Mouse (Mus musculus): ENCODE results near the gene Ano8.
"Not testable (repeated sequence)": the region's sequence is repeated elsewhere in the genome, so short reads cannot be mapped to it uniquely, and the experiment has no call there.

Gene Ano8

DNA sequence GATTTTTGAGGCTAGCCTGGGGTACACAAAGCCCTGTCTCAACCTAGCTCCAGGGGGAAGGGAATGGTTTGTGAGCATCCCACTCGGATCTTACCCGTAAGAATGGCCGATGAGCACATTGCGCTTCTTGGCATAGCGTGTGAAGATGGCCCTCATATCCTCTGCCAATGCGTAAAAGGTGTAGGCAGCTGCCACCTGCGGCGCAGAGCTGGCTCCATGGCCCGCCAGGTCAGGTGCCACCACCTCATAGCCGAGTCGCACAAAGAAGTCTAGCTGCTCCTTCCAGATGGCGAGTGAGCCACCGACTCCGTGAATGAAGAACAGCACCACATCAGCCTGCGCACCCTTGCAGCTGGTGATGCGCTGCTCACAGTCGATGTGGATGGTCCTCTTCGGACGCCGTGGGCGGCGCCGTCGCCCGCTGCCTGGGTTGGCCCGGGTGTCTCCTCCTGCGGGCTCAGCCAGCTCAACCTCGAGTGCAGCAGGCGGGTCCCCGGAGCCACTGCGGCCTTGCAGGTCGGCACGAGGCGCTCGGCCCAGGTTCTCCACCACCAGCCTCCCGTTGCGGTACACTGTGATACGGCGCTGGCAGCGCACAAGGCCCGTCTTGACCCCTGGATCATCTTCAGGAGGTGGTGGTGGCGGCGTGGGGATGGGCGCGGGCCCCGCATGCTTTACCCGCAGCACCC is 24.5 kb downstream of the Ano8 start:
- in situ Hi-C loops (cut with MboI; ENCODE audit: low pct_unique_long_range_greater_than_20kb in 1 of 2, low sequenced_read_pairs in 2 of 2, unreplicated experiment in 1 of 2), result no loop called here

DNA sequence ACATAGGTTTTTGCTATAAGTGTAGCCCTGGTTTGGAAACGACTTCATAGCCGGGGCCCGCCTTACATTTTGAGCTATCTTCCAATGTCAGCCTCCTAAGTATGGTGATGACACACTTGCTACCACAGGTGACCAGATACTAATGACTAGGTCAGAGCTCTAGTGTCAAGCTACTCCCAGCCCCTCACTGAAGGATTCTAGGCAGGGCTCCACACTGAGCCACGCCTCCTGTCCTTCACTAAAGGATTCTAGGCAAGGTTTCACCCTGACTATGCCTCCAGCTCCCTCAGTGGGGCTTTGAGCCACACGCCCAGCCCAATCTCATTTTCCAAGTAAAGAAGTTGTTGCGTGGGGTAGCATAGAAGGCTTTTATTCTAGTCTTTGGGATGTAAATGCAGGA is 25.0 kb downstream of the Ano8 start:
- in situ Hi-C loops (cut with MboI; ENCODE audit: low pct_unique_long_range_greater_than_20kb in 1 of 2, low sequenced_read_pairs in 2 of 2, unreplicated experiment in 1 of 2), result no loop called here

DNA sequence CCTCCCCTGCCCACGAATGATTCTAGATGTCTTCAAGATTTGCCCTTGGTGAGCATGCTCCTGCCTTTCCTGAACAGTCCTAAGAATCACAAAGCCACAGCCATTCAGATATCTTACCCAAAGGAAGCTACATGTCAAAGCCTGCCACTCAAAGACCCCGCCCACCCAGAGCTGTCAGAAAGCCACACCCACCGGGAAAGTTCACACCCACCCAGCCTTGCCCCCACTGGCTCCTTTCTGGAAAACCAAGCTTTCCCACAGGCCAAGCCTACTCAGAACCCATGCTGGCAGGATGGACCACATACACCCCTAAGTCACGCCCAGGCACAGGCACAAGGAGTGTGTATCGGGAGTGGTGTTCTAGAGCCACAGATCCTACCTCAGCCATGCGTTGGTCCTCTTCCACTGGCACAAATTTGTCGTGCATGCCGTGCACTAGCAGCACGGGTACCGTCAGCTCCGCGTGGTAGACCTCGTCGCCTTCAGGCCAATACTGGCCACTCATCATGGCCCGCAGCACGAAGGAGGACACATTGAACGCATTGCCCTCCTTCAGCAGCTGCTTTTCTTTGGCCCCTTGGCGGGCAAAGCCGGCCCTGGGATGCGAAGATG is 28.0 kb downstream of the Ano8 start:
- in situ Hi-C loops (cut with MboI; ENCODE audit: low pct_unique_long_range_greater_than_20kb in 1 of 2, low sequenced_read_pairs in 2 of 2, unreplicated experiment in 1 of 2), result no loop called here

DNA sequence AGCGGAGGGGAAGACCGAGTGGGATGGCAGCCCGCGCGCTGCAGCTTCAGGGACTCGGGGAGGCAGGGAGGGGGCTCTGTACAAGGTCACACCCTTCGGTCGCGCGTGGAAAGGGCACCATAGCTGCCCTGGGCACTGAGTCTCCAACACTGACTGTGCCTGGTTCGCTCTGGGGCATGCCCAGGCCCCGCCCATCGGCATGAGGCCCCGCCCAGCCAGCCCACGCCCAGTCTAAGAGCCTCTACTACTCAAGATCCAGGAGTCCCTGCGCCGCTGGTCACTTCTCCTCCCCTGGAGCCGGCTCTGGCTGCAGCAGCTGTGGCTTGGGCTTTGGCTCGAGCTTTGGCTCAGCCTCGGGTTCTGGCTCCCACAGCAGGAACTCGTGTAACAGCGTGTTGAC is 28.9 kb downstream of the Ano8 start:
- in situ Hi-C loops (cut with MboI; ENCODE audit: low pct_unique_long_range_greater_than_20kb in 1 of 2, low sequenced_read_pairs in 2 of 2, unreplicated experiment in 1 of 2), result no loop called here

DNA sequence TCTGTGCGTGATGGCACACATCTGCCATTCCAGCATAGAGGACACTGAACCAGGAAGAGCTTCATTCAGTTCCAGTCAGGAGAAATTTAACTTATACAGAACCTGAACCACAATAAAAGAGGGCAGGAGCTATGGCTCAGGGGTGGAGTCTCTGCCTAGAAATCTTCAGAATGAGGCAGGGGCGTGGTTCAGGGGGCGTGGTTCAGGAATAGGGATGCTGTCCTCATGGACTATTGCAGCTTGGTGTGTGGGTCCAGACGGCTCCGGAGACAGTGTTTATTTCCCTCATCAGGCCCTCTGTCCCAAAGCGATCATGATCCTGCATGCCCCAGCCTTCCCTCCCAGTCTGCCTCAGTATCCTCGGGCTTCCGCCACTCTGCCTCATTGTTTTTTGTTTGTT is 31.1 kb downstream of the Ano8 start:
- in situ Hi-C loops (cut with MboI; ENCODE audit: low pct_unique_long_range_greater_than_20kb in 1 of 2, low sequenced_read_pairs in 2 of 2, unreplicated experiment in 1 of 2), result no loop called here

DNA sequence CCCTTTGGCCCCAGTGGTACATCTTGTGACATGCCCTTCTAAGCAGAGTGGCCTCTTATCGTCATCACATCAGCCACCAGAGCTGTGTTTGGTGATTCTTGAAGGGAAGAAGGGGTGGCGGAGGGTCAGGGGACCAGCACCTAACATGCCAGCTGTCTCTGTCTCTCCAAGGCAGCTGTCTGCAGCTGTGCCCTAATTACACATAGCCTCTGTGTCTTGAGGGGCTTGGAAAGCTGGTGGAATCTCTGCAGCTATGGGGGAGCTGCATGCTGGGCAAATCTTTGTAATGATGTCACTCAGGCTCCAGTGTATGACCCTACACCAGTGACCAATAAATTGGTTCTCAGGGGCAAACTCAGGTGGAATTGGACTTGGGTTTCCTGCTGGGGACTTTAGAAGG is 33.1 kb downstream of the Ano8 start:
- in situ Hi-C loops (cut with MboI; ENCODE audit: low pct_unique_long_range_greater_than_20kb in 1 of 2, low sequenced_read_pairs in 2 of 2, unreplicated experiment in 1 of 2), result no loop called here

DNA sequence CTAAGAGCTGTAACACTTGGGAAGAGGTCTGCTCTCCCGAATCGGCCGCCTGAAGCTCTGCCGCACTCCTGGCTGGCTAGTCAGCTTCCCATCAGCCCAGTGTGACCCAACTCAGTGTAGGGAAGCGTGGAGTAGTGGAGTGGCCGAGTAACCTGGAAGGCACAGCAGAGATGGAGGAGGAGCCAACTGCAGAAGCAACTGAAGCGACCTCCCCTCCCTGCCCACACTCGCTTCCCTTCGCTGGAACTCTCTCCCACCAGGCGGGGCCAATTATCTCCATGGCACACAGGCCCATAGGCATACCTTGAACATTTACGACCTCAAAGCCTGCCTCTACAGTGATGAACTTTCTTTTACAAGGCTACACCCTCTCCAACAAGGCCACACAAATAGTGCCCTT is 34.0 kb downstream of the Ano8 start:
- in situ Hi-C loops (cut with MboI; ENCODE audit: low pct_unique_long_range_greater_than_20kb in 1 of 2, low sequenced_read_pairs in 2 of 2, unreplicated experiment in 1 of 2), result no loop called here

DNA sequence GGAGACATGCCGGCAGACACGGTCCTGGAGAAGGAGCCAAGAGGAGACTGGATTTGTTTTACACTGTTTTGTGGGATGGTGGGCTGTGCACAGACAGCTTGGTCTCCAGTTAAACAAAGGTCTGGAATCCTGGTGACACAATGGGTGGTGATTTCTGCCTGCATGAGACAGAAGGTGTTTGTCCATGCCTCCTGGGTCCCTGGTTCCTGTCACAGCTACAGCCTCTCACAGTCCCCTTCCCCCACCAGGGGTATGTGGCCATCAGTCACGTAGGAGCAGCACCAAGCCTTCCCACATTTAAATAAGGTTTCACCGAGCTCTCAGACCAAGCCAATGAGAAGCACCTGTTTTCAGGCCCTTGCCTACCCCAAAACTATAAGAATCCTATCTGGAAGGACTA is 34.4 kb downstream of the Ano8 start:
- in situ Hi-C loops (cut with MboI; ENCODE audit: low pct_unique_long_range_greater_than_20kb in 1 of 2, low sequenced_read_pairs in 2 of 2, unreplicated experiment in 1 of 2), result no loop called here

DNA sequence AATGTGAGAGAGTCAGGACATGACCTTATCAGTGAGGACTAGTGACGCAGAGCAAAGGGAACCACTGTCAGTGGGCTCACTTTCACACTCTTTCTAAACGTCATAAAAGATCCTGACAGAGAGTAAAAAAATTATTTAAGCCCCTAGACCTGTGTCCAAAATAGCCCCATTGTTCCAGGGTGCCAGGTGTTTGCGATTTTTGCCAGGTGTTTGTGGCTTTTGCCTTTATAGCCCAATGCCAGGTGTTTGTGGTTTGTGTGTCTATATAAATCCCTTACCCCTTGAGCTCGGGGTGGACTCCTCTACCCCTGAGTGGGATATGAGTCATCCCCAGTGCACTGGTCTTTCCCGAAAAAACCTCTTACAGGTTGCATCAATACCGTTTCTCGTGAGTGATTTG is 40.7 kb downstream of the Ano8 start:
- in situ Hi-C loops (cut with MboI; ENCODE audit: low pct_unique_long_range_greater_than_20kb in 1 of 2, low sequenced_read_pairs in 2 of 2, unreplicated experiment in 1 of 2), result no loop called here

DNA sequence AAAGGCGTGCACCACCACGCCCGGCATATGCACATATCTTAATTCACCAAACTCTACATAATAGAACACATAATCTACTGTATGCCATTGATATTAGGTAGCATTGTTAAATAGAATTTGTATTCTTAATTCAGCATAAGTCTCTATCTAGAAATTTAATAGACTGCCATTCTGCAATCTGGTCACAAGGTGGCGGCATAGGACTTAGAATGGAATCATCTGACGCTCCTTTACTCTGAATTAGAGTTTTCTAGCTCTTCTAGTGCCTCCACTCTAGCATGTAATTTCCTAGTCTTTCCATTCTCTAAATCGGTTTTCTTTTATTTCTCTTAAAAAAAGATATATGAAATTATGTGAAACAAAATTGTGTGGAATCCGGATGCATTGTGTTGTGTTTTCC is 44.4 kb downstream of the Ano8 start:
- in situ Hi-C loops (cut with MboI; ENCODE audit: low pct_unique_long_range_greater_than_20kb in 1 of 2, low sequenced_read_pairs in 2 of 2, unreplicated experiment in 1 of 2), result loop anchor here in 1 of 2 experiments (5.0 kb wide), 1 partner anchor 81 kb away; no protein-coding TSS in a partner anchor

DNA sequence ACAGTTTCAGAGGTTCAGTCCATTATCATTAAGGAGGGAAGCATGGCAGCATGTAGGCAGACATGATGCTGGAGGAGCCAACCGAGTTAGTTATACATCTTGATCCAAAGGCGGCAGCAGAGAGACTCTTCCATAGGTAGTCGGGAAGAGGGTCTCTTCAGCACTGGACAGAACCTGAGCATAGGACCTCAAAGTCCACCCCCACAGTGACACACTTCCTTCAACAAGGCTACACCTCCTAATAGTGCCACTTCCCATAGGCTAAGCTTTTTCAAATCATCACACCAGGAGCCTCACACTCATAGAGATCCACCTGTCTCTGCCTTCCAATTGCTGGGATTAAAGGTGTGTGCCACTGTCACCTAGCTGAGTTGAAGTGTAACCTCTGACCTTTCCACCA is 48.7 kb downstream of the Ano8 start:
- in situ Hi-C loops (cut with MboI; ENCODE audit: low pct_unique_long_range_greater_than_20kb in 1 of 2, low sequenced_read_pairs in 2 of 2, unreplicated experiment in 1 of 2), result no loop called here

DNA sequence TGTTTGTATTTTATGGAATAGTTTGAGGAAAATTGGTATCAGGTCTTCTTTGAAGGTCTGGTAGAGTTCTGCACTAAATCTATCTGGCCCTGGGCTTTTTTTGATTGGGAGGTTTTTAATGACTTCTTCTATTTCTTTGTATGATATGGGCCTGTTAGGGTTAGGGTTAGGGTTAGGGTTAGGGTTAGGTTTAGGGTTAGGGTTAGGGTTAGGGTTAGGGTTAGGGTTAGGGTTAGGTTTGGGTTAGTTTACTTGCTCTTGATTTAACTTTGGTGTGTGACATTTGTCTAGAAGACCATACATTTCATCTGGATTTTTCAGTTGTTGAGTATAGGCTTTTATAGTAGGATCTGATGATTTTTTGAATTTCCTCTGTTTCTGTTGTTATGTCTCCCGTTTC is 52.8 kb downstream of the Ano8 start:
- in situ Hi-C loops (cut with MboI; ENCODE audit: low pct_unique_long_range_greater_than_20kb in 1 of 2, low sequenced_read_pairs in 2 of 2, unreplicated experiment in 1 of 2), result not testable (repeated sequence)

All from mouse embryonic stem cell (cell line).